Mouse (Mus musculus) C2C12 (cell line): ENCODE data around the gene Casz1. TPM values are rescaled to one million over a fixed set of nuclear protein-coding genes. Genes with fewer than 3 reads are reported as not detected.

Source experiments
- H3K27me3 ChIP-seq: one replicate; pipeline ENCODE4 v1.6.1; 2011; ENCODE audit not compliant: control insufficient read depth, insufficient read depth, insufficient read length
- H3K36me3 ChIP-seq: one replicate; pipeline ENCODE4 v1.6.1; 2011; ENCODE audit not compliant: control insufficient read depth, insufficient read depth
- H3K4me3 ChIP-seq: one replicate; pipeline ENCODE4 v1.5.1; 2011; ENCODE audit warnings: mild to moderate bottlenecking, control low read depth; ENCODE audit not compliant: poor library complexity, insufficient read depth, severe bottlenecking
- H3K79me2 ChIP-seq: one replicate; pipeline ENCODE4 v1.6.1; 2011; ENCODE audit not compliant: control insufficient read depth, insufficient read depth
- H3K79me3 ChIP-seq: one replicate; pipeline ENCODE4 v1.6.1; 2011; ENCODE audit warnings: low read depth, control low read depth
- H3ac ChIP-seq: one replicate; pipeline ENCODE3; 2011; ENCODE audit warnings: low read depth; ENCODE audit not compliant: control insufficient read depth, insufficient read length
- CEBPB ChIP-seq: IDR thresholded peaks from one replicate; pipeline ENCODE4 v1.6.1; 2011; ENCODE audit warnings: low read depth, mild to moderate bottlenecking, control low read depth, moderate library complexity
- CTCF ChIP-seq: IDR thresholded peaks from one replicate; pipeline ENCODE4 v1.5.1; 2011; ENCODE audit not compliant: control insufficient read depth, insufficient read depth, insufficient read length
- FOSL1 ChIP-seq: IDR thresholded peaks from one replicate; pipeline ENCODE4 v1.8.0; 2011; ENCODE audit warnings: mild to moderate bottlenecking, low read length; ENCODE audit not compliant: poor library complexity, insufficient read depth, severe bottlenecking
- MAX ChIP-seq: IDR thresholded peaks from one replicate; pipeline ENCODE4 v1.6.1; 2011; ENCODE audit warnings: mild to moderate bottlenecking, control low read depth
- MYOD1 ChIP-seq: IDR thresholded peaks from one replicate; pipeline ENCODE4 v1.6.1; 2011; ENCODE audit warnings: low read depth; ENCODE audit not compliant: control insufficient read depth, insufficient read length
- MYOG ChIP-seq: IDR thresholded peaks from one replicate; pipeline ENCODE4 v1.6.1; 2011; ENCODE audit not compliant: control insufficient read depth, insufficient read length; ENCODE audit errors: extremely low read depth
- USF1 ChIP-seq: IDR thresholded peaks from one replicate; pipeline ENCODE4 v1.6.1; 2011; ENCODE audit warnings: low read depth, mild to moderate bottlenecking, control low read depth, moderate library complexity
- polyA plus RNA-seq: library from polyadenylated mRNA; unstranded; fragments of >200 nt; fragmentation: generic; extraction: Trizol; gene quantifications from one replicate; pipeline ENCODE4 v1.2.1, GENCODE M21; 2012; ENCODE audit warnings: missing spikeins

Gene Casz1
- polyA plus RNA-seq, 1 experiment: 0.07 TPM

- Histone ChIP-seq H3K4me3 (no peak overlapping the region), H3K36me3 (no peaks in the 10 kb centered on the region), H3K27me3 (no peaks in the 10 kb centered on the region), H3K79me2 (no peaks in the 10 kb centered on the region), H3ac (no peak overlapping the region), H3K79me3 (no peaks in the 10 kb centered on the region)
- no peak for TF ChIP-seq MYOG
- TF ChIP-seq MAX: no peak
- no peak for TF ChIP-seq CTCF
- TF ChIP-seq FOSL1: no peak
- TF ChIP-seq MYOD1: no peak
- TF ChIP-seq USF1: no peak
- no peak for TF ChIP-seq CEBPB
Measured at GRCm38 (mm10) chr4:148955131-148955813, 151.0 kb downstream of the Casz1 start.

GRCm38 (mm10) chr4:148960011-148960410 lies 155.8 kb downstream of the Casz1 start:
- H3K27me3 ChIP-seq: no peaks in the 10 kb centered on the region

GRCm38 (mm10) chr4:148961081-148961480 lies 156.9 kb downstream of the Casz1 start:
- Histone ChIP-seq H3K79me2 (no peaks in the 10 kb centered on the region), H3K4me3 (no peak overlapping the region), H3K27me3 (no peaks in the 10 kb centered on the region), H3ac (no peak overlapping the region), H3K79me3 (no peaks in the 10 kb centered on the region), H3K36me3 (no peaks in the 10 kb centered on the region)
- no peak for TF ChIP-seq CEBPB
- no peak for TF ChIP-seq FOSL1
- TF ChIP-seq CTCF: no peak
- TF ChIP-seq MYOD1: no peak
- no peak for TF ChIP-seq USF1
- TF ChIP-seq MYOG: no peak
- TF ChIP-seq MAX: no peak

More at GRCm38 (mm10) chr4:148960011-148960410, 155.8 kb downstream of the Casz1 start:
- H3K79me3 ChIP-seq: no peaks in the 10 kb centered on the region
- no peaks in the 10 kb centered on the region for H3K36me3 ChIP-seq
- no peak overlapping the region for H3K4me3 ChIP-seq
- TF ChIP-seq FOSL1: no peak
- TF ChIP-seq USF1: no peak
- TF ChIP-seq CEBPB: no peak
- TF ChIP-seq MYOG: no peak
- no peak for TF ChIP-seq CTCF
- no peak for TF ChIP-seq MAX
- no peak for TF ChIP-seq MYOD1
- no peak overlapping the region for H3ac ChIP-seq
- no peaks in the 10 kb centered on the region for H3K79me2 ChIP-seq

- H3K79me2 ChIP-seq: no peaks in the 10 kb centered on the region
- H3K36me3 ChIP-seq: no peaks in the 10 kb centered on the region
- H3K27me3 ChIP-seq: no peaks in the 10 kb centered on the region
- no peak overlapping the region for H3K4me3 ChIP-seq
- no peak overlapping the region for H3ac ChIP-seq
- no peaks in the 10 kb centered on the region for H3K79me3 ChIP-seq
- no peak for TF ChIP-seq MAX
- no peak for TF ChIP-seq MYOG
- TF ChIP-seq MYOD1: no peak
- TF ChIP-seq USF1: no peak
- TF ChIP-seq CTCF: no peak
- no peak for TF ChIP-seq FOSL1
Measured at GRCm38 (mm10) chr4:148962096-148962495, 157.9 kb downstream of the Casz1 start.

GRCm38 (mm10) chr4:148964541-148965310 lies 160.5 kb downstream of the Casz1 start:
- Histone ChIP-seq H3K36me3 (no peaks in the 10 kb centered on the region), H3K79me2 (no peaks in the 10 kb centered on the region), H3K27me3 (no peaks in the 10 kb centered on the region), H3K4me3 (no peak overlapping the region), H3ac (no peak overlapping the region), H3K79me3 (no peaks in the 10 kb centered on the region)
- TF ChIP-seq CTCF (no peak), FOSL1 (no peak), CEBPB (no peak), USF1 (no peak)
